Mouse (Mus musculus) limb, embryonic 11.5 days (tissue): Measurements from ENCODE around the gene Aph1a. TPM values are rescaled to one million over a fixed set of nuclear protein-coding genes. Genes with fewer than 3 reads are reported as not detected.
"Not testable (repeated sequence)": the region's sequence is repeated elsewhere in the genome, so short reads cannot be mapped to it uniquely, and the experiment has no call there.

Source experiments
- ATAC-seq: fragments of 200-750 bp; cut with Nextera tagmentation; 2 replicates; pipeline ENCODE4 v1.8.0; 2017; ENCODE audit warnings: low read depth; ENCODE audit not compliant: insufficient number of reproducible peaks, low FRiP score, low TSS enrichment
- DNase-seq: peaks from one replicate; pipeline ENCODE4 v3.0.0-alpha.2; 2015; ENCODE audit warnings: low spot score
- H3K27ac ChIP-seq: fragments of 300-500 bp; sonication (generic); replicated peaks from 2 replicates; pipeline ENCODE4 v1.5.1; 2014; ENCODE audit warnings: low read depth, mild to moderate bottlenecking, low read length
- H3K27me3 ChIP-seq: fragments of 300-500 bp; sonication (generic); 2 replicates; pipeline ENCODE4 v1.6.1; 2014; ENCODE audit warnings: mild to moderate bottlenecking, low read length, mixed read lengths; ENCODE audit not compliant: control insufficient read depth, insufficient read depth
- H3K36me3 ChIP-seq: fragments of 300-500 bp; sonication (generic); 2 replicates; pipeline ENCODE4 v1.6.1; 2014; ENCODE audit warnings: mild to moderate bottlenecking, low read length, moderate library complexity, mixed read lengths; ENCODE audit not compliant: control insufficient read depth, insufficient read depth
- H3K4me1 ChIP-seq: fragments of 300-500 bp; sonication (generic); 2 replicates; pipeline ENCODE4 v1.6.1; 2014; ENCODE audit warnings: low read length, mixed read lengths; ENCODE audit not compliant: control insufficient read depth, insufficient read depth
- H3K4me2 ChIP-seq: fragments of 300-500 bp; sonication (generic); 2 replicates; pipeline ENCODE4 v1.6.1; 2014; ENCODE audit warnings: low read depth, mild to moderate bottlenecking, moderate library complexity; ENCODE audit not compliant: severe bottlenecking
- H3K4me3 ChIP-seq: fragments of 300-500 bp; sonication (generic); 2 replicates; pipeline ENCODE4 v1.5.1; 2014; ENCODE audit warnings: low read depth, low read length
- H3K9ac ChIP-seq: fragments of 300-500 bp; sonication (generic); 2 replicates; pipeline ENCODE4 v1.6.1; 2014; ENCODE audit warnings: mild to moderate bottlenecking, low read length
- H3K9me3 ChIP-seq: fragments of 300-500 bp; sonication (generic); 2 replicates; pipeline ENCODE4 v1.6.1; 2016; ENCODE audit warnings: low read length; ENCODE audit not compliant: control insufficient read depth
- WGBS: fragments of 180-500 bp; shearing (Covaris S2); extraction: QIAGEN DNeasy Blood & Tissue Kit; methylation state at CpG from one replicate; pipeline ENCODE4 v1.1.7; 2014; 5-methylcytosine and 5-hydroxymethylcytosine counted together
- polyA plus RNA-seq: library from polyadenylated mRNA; unstranded; fragments of >200 nt; fragmentation: Nextera tagmentation; extraction: Ambion mirVana; gene quantifications from 2 replicates; pipeline ENCODE4 v1.2.1, GENCODE M21; 2014

Gene Aph1a
- polyA plus RNA-seq, 1 experiment from 2014 or later = 26.1 TPM

- DNase-seq = no peak
- Histone ChIP-seq H3K27me3 (no peaks in the 10 kb centered on the region), H3K4me3 (no peak overlapping the region), H3K4me2 (no peak overlapping the region), H3K9me3 (no peaks in the 10 kb centered on the region), H3K27ac (no peak overlapping the region), H3K9ac (no peak overlapping the region), H3K36me3 (no peaks in the 10 kb centered on the region), H3K4me1 (no peaks in the 10 kb centered on the region)
- ATAC-seq = no peak
- WGBS = 75% methylated on average over 7 of the region's 7 CpGs
These were observed 23.0 kb downstream of the Aph1a start for GRCm38 (mm10) chr3:95916760-95917159.

- not testable (repeated sequence) for DNase-seq, H3K27ac ChIP-seq, H3K9ac ChIP-seq, H3K36me3 ChIP-seq, H3K27me3 ChIP-seq, H3K9me3 ChIP-seq, ATAC-seq, H3K4me3 ChIP-seq, H3K4me1 ChIP-seq, H3K4me2 ChIP-seq
- WGBS = 69% methylated on average over 2 of the region's 2 CpGs
These were observed 26.8 kb downstream of the Aph1a start for GRCm38 (mm10) chr3:95920532-95920931.

GRCm38 (mm10) chr3:95923429-95923828 is 29.7 kb downstream of the Aph1a start:
- H3K27me3 ChIP-seq, H3K4me3 ChIP-seq, H3K9ac ChIP-seq, H3K4me2 ChIP-seq, DNase-seq, H3K4me1 ChIP-seq, H3K36me3 ChIP-seq, H3K27ac ChIP-seq, H3K9me3 ChIP-seq, ATAC-seq: not testable (repeated sequence)
- 92% methylated on average over 7 of the region's 7 CpGs for WGBS

- H3K4me2 ChIP-seq = no peak overlapping the region
- H3K36me3 ChIP-seq = no peaks in the 10 kb centered on the region
These were observed 30.4 kb downstream of the Aph1a start for GRCm38 (mm10) chr3:95924185-95924584.

GRCm38 (mm10) chr3:95925087-95925486 is 31.3 kb downstream of the Aph1a start:
- no peak for ATAC-seq

More at GRCm38 (mm10) chr3:95924185-95924584, 30.4 kb downstream of the Aph1a start:
- no peak for DNase-seq
- ATAC-seq = no peak
- Histone ChIP-seq H3K27me3 (no peaks in the 10 kb centered on the region), H3K4me1 (no peaks in the 10 kb centered on the region), H3K27ac (no peak overlapping the region), H3K9me3 (no peaks in the 10 kb centered on the region), H3K9ac (no peak overlapping the region), H3K4me3 (no peak overlapping the region)
- WGBS = 78% methylated on average over 4 of the region's 4 CpGs

GRCm38 (mm10) chr3:95928261-95928657 is 34.5 kb downstream of the Aph1a start:
- DNase-seq (no peak), ATAC-seq (no peak)
- H3K27me3 ChIP-seq = no peaks in the 10 kb centered on the region
- H3K9ac ChIP-seq = peak overlapping the region; percentile 51; the same call in 1 of the 2 replicates
- peak overlapping the region; percentile 85 for H3K27ac ChIP-seq
- peak overlapping the region; percentile 91 for H3K4me3 ChIP-seq
- 0 out of 2 replicates have a peak, but pooled peaks cover 2% of the 10 kb centered on the region for H3K4me1 ChIP-seq
- H3K9me3 ChIP-seq = no peaks in the 10 kb centered on the region
- H3K36me3 ChIP-seq = peaks cover 2% of the 10 kb centered on the region; the same call in 1 of the 2 replicates
- H3K4me2 ChIP-seq = peak overlapping the region; percentile 41
- 73% methylated on average over 6 of the region's 6 CpGs for WGBS

More at GRCm38 (mm10) chr3:95925087-95925486, 31.3 kb downstream of the Aph1a start:
- no peak for DNase-seq
- H3K27ac ChIP-seq = no peak overlapping the region
- no peak overlapping the region for H3K4me3 ChIP-seq
- H3K4me1 ChIP-seq = no peaks in the 10 kb centered on the region
- H3K9me3 ChIP-seq = no peaks in the 10 kb centered on the region
- H3K9ac ChIP-seq = no peak overlapping the region
- H3K4me2 ChIP-seq = no peak overlapping the region
- no peaks in the 10 kb centered on the region for H3K36me3 ChIP-seq
- no peaks in the 10 kb centered on the region for H3K27me3 ChIP-seq
- WGBS = 83% methylated on average over 5 of the region's 5 CpGs

GRCm38 (mm10) chr3:95928658-95929503 is 35.1 kb downstream of the Aph1a start, which contains the start of gene Anp32e:
TSS of gene Anp32e (plus strand) at chr3:95929246.
- H3K4me2 ChIP-seq = peak within 1 kb of the TSS; percentile 65
- peak within 1 kb of the TSS; percentile 91 for H3K4me3 ChIP-seq
- no peaks in the 10 kb centered on the region for H3K27me3 ChIP-seq
- ATAC-seq (peak; percentile 99), DNase-seq (peak; percentile 97)
- H3K9me3 ChIP-seq = no peaks in the 10 kb centered on the region
- H3K9ac ChIP-seq = peak within 1 kb of the TSS; percentile 98
- H3K36me3 ChIP-seq = peaks cover 7% of the 10 kb centered on the region
- 0 out of 2 replicates have a peak, but pooled peaks cover 2% of the 10 kb centered on the region for H3K4me1 ChIP-seq
- H3K27ac ChIP-seq = peak within 1 kb of the TSS; percentile 87
- WGBS = 1% methylated on average over 49 of the region's 49 CpGs

- Histone ChIP-seq H3K27ac (peak overlapping the region; percentile 87), H3K4me2 (peak overlapping the region; percentile 65), H3K9me3 (no peaks in the 10 kb centered on the region), H3K27me3 (no peaks in the 10 kb centered on the region), H3K36me3 (peaks cover 14% of the 10 kb centered on the region), H3K4me1 (0 out of 2 replicates have a peak, but pooled peaks cover 2% of the 10 kb centered on the region), H3K9ac (peak overlapping the region; percentile 98), H3K4me3 (peak overlapping the region; percentile 91)
- ATAC-seq (peak; percentile 40; the same call in 1 of the 2 replicates), DNase-seq (peak; percentile 73)
- WGBS = 0% methylated on average over 100 of the region's 105 CpGs
These were observed 36.1 kb downstream of the Aph1a start for GRCm38 (mm10) chr3:95929581-95930470.
